Mouse (Mus musculus): ENCODE measurements around the gene Mrpl20.
A peak's percentile ranks its signal among the peaks of the same experiment; 100 is the strongest.

Mrpl20 gene

DNA sequence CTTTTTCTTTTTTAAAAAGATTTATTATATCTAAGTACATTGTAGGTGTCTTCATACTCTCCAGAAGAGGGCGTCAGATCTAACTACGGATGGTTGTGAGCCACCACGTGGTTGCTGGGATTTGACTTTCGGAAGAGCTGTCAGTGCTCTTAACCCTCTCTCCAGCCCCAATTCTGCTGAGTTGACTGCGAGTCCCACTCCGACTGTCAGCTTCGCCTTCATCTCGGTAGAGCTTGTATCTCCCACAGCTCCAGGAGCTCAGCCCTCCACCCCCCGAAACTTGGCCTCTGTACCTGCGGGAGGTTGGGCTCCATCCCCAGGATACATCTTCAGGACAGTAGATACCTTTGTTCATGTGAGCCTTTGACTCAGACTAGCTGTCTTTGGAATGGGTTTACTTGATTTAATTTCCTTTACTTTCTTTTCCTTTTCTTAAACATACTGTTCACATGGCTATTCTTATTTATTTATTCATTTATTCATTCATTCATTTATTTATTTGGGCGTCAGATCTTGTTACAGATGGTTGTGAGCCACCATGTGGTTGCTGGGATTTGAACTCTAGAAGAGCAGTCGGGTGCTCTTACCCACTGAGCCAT, at the start of gene Mrpl20:
Gene Mrpl20, plus strand, starts transcription at position 138 of the 599 bp plus-strand sequence.
- DNase-seq (ENCODE audit: low read depth, low spot score), result no peak

GRCm38 (mm10) chr4:155757011-155757410, 45.7 kb upstream of the Mrpl20 start:
- DNase-seq (ENCODE audit: low read depth, low spot score), result no peak

DNA sequence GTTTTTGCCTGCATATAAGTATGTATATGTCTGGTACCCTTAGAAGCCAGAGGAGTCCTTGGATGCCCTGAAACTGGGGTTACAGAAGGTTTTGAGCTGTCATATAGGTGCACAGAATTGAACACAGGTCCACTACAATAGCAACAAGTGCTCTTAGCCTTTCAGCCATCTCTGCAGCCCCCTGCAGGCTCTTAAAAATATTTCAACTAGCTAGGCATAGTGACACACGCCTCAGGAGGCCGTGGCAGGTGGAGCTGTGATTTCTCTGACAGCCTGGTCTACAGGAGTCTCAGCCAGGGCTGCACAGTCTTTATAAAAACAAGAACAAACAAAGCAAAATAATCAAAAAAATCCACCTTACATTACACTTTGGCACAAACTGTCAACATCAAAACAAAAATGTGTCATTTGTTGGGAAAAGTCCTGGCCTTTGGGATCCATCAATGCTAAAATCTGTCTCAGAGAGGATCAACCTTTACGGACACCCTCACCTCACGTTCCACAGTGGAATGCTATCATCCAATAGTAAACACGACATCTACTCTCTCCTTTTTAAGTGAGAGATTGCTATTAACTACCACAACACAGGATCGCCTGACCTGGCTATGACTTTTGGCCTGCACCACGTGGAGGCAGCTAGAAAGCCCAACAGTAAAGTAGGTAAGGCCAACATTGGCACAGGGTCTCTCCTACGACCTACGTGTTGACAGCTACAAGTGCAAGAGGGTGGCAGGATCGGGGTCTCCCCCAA, 42.6 kb upstream of the Mrpl20 start:
- DNase-seq (ENCODE audit: low read depth, low spot score), result no peak

GRCm38 (mm10) chr4:155760613-155761355, 41.9 kb upstream of the Mrpl20 start, which contains the start of gene Atad3a:
Gene Atad3a, minus strand, starts transcription at chr4:155761093.
- DNase-seq (ENCODE audit: low read depth, low spot score), result peak; percentile 85

- no peak for DNase-seq (ENCODE audit: low read depth, low spot score)
Observed at GRCm38 (mm10) chr4:155761356-155762099, 41.1 kb upstream of the Mrpl20 start.

DNA sequence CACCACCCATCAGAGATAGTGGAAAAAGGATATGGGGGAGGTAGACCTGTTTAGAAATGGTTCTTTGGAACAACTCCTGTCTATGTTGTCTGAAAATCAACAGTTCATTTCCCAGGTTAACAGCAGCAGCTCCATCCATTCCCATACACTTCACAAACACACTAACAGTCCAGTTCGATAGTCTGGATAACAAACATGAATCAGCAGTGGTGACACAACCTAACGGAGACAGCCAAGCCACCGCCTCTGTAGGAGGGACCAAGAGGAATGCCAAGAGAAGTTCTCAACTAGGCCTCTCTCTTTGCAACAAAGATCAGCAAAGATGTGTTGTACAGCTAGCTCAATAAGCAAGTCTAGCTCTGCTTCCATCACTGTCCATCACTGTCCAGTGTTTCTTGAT, 40.3 kb upstream of the Mrpl20 start:
- DNase-seq (ENCODE audit: low read depth, low spot score), result no peak

GRCm38 (mm10) chr4:155769496-155769879, 33.2 kb upstream of the Mrpl20 start:
- DNase-seq (ENCODE audit: low read depth, low spot score), result no peak

GRCm38 (mm10) chr4:155769880-155770512, 32.7 kb upstream of the Mrpl20 start:
- DNase-seq (ENCODE audit: low read depth, low spot score), result peak; percentile 78

DNA sequence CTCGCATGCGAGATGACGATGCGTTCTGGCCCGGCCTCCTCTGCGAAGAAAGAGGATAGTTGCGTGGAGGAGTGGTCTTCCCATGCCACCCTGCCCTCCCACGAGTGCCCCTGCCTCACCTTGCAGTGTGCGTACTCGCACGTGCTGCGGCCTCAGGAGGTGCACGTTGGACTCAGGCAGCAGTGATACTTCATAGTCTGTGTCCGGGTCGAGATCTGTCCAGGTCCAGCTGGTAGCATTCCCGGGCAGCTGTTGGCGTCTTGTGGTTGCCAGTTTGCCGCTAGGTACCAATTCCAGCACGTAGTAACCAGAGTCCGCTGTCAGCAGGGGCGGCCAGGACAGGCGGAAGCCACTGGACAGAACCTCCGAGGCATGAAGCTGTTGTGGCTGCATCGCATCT, 32.1 kb upstream of the Mrpl20 start:
- DNase-seq (ENCODE audit: low read depth, low spot score), result no peak

GRCm38 (mm10) chr4:155771706-155772105, 31.0 kb upstream of the Mrpl20 start:
- no peak for DNase-seq (ENCODE audit: low read depth, low spot score)

GRCm38 (mm10) chr4:155772786-155773185, 29.9 kb upstream of the Mrpl20 start:
- DNase-seq (ENCODE audit: low read depth, low spot score), result no peak

- DNase-seq (ENCODE audit: low read depth, low spot score), result no peak
Observed at GRCm38 (mm10) chr4:155773335-155774078, 29.2 kb upstream of the Mrpl20 start.

DNA sequence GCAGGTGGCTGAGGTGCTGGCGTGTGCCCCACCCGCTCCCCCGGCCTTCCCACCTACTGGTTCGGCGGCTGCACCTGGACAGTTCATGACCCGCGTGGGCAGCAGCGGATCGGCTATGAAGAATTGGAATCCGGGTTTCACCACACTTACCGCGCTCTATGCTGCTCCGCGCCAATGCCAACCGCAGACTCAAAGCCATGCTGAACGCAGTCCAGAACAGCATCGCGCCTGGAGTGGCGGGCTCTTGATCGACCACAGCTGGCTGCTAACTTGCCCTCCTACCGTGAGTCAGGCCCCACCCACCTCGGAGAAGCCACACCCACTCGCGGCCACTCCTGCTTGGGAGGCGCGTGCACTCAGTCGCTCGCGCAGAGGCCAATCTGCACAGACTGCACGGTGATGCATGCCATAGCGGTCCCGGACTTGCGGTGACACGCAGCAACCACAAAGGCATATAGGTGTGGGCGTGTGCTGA, 28.4 kb upstream of the Mrpl20 start, which contains the start of gene Vwa1:
Gene Vwa1, minus strand, starts transcription at position 419 of the 475 bp plus-strand sequence.
- DNase-seq (ENCODE audit: low read depth, low spot score), result peak; percentile 63

- no peak for DNase-seq (ENCODE audit: low read depth, low spot score)
Observed at GRCm38 (mm10) chr4:155774971-155775740, 27.5 kb upstream of the Mrpl20 start.

- no peak for DNase-seq (ENCODE audit: low read depth, low spot score)
Observed at GRCm38 (mm10) chr4:155775855-155776254, 26.8 kb upstream of the Mrpl20 start.

GRCm38 (mm10) chr4:155776704-155777335, 25.9 kb upstream of the Mrpl20 start:
- no peak for DNase-seq (ENCODE audit: low read depth, low spot score)

DNA sequence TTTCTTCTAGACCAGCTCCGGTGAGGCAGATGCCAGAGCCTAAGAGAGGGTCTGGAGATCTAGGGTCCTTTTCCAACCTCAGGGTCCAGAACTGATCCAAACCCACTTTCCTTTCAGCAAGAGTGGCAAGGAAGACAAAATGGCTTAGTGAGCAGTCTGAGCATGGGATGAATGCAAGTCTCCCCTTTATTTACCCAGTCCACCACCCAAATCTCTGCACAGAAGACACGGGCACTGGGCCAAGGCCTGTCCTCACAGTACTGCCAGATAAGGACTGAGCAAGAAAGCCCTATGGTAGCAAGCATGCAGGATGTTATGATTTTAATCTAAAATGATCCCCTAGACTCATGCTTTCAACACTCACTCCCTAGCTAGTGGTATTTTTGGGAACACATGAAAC, 24.9 kb upstream of the Mrpl20 start:
- DNase-seq (ENCODE audit: low read depth, low spot score), result no peak

GRCm38 (mm10) chr4:155779498-155779897, 23.2 kb upstream of the Mrpl20 start:
- DNase-seq (ENCODE audit: low read depth, low spot score), result no peak

- DNase-seq (ENCODE audit: low read depth, low spot score), result no peak
Observed at GRCm38 (mm10) chr4:155780895-155781294, 21.8 kb upstream of the Mrpl20 start.

All from retina, adult 2 months (tissue).